Mouse (Mus musculus): ENCODE results near the gene Dhx9. TPM values are rescaled to one million over a fixed set of nuclear protein-coding genes. Genes with fewer than 3 reads are reported as not detected.
A peak's percentile ranks its signal among the peaks of the same experiment; 100 is the strongest.
"Not testable (repeated sequence)": the region's sequence is repeated elsewhere in the genome, so short reads cannot be mapped to it uniquely, and the experiment has no call there.

Gene Dhx9
- polyA plus RNA-seq, 2 experiments, result 9.8 to 52.5 TPM

DNA sequence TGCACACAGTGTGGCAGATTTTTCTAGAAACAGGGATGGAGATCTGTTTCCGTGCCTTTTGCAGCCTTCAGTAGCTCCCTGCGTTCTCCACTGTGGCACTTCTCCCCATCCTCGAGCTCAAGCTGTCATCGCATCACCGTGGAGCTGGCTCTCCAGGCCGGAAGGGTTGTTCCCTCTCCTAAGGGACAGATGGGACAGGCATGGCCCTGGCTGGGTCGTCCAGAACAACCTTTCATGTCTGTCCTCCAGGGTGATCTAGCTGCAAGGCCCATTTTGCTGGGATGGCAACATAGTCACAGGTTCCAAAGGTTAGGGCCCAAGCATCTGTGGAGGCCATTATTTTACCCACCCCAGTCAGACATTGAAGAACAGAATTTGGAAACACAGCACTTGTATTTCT, 56.3 kb downstream of the Dhx9 start:
- H3K36me3 ChIP-seq (replicated peaks; ENCODE audit: control insufficient read depth, insufficient read depth, low read depth), result no peaks in the 10 kb centered on the region
- whole genome bisulfite sequencing (ENCODE audit: insufficient replicate concordance), result 71% methylated on average over 7 of the region's 7 CpGs

DNA sequence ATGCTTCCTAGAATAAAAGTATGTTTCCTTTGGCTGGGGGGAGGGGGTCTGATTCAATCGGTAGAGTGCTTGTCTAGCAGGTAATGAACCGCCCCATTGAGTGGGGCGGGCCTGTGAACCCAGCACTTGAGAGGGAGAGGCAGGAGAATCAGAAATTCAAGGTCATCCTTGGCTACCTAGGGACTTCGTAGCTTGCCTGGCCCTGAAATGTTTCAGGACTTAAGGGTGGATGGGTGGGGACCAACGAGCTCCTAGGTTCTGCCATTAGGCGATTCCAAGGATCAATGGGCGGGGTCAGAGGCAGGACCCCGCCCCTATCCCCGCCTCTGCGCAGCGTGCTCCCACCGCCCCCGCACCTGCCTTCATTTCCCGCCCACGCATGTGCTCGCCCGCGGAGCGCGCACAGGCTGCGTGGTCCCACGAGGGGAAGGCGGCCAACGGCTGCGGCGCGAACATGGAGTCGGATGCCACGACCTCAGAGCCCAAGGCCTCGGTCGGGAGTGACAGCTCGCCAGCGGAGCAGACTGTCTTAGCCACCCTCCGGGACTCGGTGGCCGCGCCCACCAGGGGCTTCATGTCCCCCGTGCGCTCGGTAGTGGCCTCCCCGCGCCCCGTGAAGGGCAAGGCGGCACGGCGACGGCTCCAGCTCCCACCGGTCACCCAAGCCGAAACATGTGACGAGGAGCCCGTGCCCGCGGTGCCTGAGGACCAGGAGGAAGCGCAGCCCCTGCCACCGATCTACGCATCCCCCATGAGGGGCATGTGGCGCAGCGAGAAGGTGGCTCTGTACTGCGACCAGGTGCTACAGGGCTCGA, 62.5 kb downstream of the Dhx9 start, which contains the start of gene Shcbp1l:
Gene Shcbp1l, plus strand, starts transcription at position 393 of the 815 bp plus-strand sequence.
- Histone ChIP-seq H3K4me1 (replicated peaks; ENCODE audit: control insufficient read depth in 2 of 2, insufficient read depth in 2 of 2, low read length in 1 of 2) (peaks cover 7 to 13% of the 10 kb centered on the region in 2 experiments), H3K9ac (replicated peaks) (peak within 1 kb of the TSS; percentile 76), H3K4me2 (ENCODE audit: low read depth) (peak within 1 kb of the TSS; percentile 97), H3K27ac (peak within 1 kb of the TSS; percentile 91), H3K9me3 (ENCODE audit: control insufficient read depth, low read length) (no peaks in the 10 kb centered on the region), H3K4me3 (ENCODE audit: insufficient read depth in 1 of 2, low read depth in 2 of 2, low read length in 2 of 2) (peak within 1 kb of the TSS; percentile 57 to 65), H3K27me3 (ENCODE audit: control insufficient read depth, insufficient read depth, low read length) (no peaks in the 10 kb centered on the region), H3K36me3 (replicated peaks; ENCODE audit: control insufficient read depth, insufficient read depth, low read depth) (no peaks in the 10 kb centered on the region)
- 2% methylated on average over 60 of the region's 60 CpGs for WGBS (ENCODE audit: insufficient replicate concordance)
- DNase-seq (ENCODE audit: low read depth in 3 of 3, low spot score in 3 of 3), result peak; percentile 66 to 70 (median 70)
- ATAC-seq (ENCODE audit: insufficient read depth), result peak; percentile 88
- TF ChIP-seq CTCF (IDR thresholded peaks at IDR 0.05; ENCODE audit: low read depth) (no peak), EP300 (IDR thresholded peaks at IDR 0.05; ENCODE audit: low read depth) (no peak)

More for the DNA sequence above, 56.3 kb downstream of the Dhx9 start:
- no peaks in the 10 kb centered on the region for H3K27me3 ChIP-seq (ENCODE audit: control insufficient read depth, insufficient read depth, low read length)
- DNase-seq (ENCODE audit: low read depth in 3 of 3, low spot score in 3 of 3) (no peak), ATAC-seq (ENCODE audit: insufficient read depth) (no peak)
- H3K27ac ChIP-seq, result no peak overlapping the region
- H3K4me3 ChIP-seq (ENCODE audit: insufficient read depth in 1 of 2, low read depth in 2 of 2, low read length in 2 of 2), result no peak overlapping the region
- H3K4me2 ChIP-seq (ENCODE audit: low read depth), result no peak overlapping the region
- H3K9ac ChIP-seq (replicated peaks), result no peak overlapping the region
- no peaks in the 10 kb centered on the region for H3K9me3 ChIP-seq (ENCODE audit: control insufficient read depth, low read length)
- TF ChIP-seq EP300 (IDR thresholded peaks at IDR 0.05; ENCODE audit: low read depth), result no peak
- no peak for TF ChIP-seq CTCF (IDR thresholded peaks at IDR 0.05; ENCODE audit: low read depth)
- no peaks in the 10 kb centered on the region for H3K4me1 ChIP-seq (replicated peaks; ENCODE audit: control insufficient read depth in 2 of 2, insufficient read depth in 2 of 2, low read length in 1 of 2)

DNA sequence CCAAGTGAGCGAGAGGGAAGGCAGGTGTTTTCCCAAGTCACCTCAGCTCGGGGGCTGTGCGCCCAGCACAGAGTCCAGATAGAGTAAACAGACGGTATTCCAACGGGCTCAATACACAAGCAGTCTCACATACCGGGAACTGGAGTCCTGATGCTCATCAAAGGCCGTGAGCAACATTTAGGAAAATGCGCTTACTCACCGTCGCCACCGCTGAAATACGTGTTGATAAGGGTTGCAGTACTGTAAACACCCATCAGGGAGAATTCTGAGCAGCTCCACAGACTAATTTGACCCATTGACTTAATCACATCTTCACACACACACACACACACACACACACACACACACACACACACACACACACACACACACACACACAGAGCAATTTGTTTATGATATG, 63.2 kb downstream of the Dhx9 start:
- Histone ChIP-seq H3K27ac (peak overlapping the region; percentile 91), H3K4me1 (replicated peaks; ENCODE audit: control insufficient read depth in 2 of 2, insufficient read depth in 2 of 2, low read length in 1 of 2) (peaks cover 7 to 13% of the 10 kb centered on the region in 2 experiments), H3K4me3 (ENCODE audit: insufficient read depth in 1 of 2, low read depth in 2 of 2, low read length in 2 of 2) (peak overlapping the region; percentile 57 to 65), H3K36me3 (replicated peaks; ENCODE audit: control insufficient read depth, insufficient read depth, low read depth) (no peaks in the 10 kb centered on the region), H3K9ac (replicated peaks) (peak overlapping the region; percentile 76), H3K4me2 (ENCODE audit: low read depth) (peak overlapping the region; percentile 97), H3K9me3 (ENCODE audit: control insufficient read depth, low read length) (no peaks in the 10 kb centered on the region), H3K27me3 (ENCODE audit: control insufficient read depth, insufficient read depth, low read length) (no peaks in the 10 kb centered on the region)
- ATAC-seq (ENCODE audit: insufficient read depth) (peak; percentile 89), DNase-seq (ENCODE audit: low read depth in 3 of 3, low spot score in 3 of 3) (peak; percentile 78 to 82 (median 79))
- 14% methylated on average over 12 of the region's 12 CpGs for WGBS (ENCODE audit: insufficient replicate concordance)
- peak; percentile 57 for TF ChIP-seq CTCF (IDR thresholded peaks at IDR 0.05; ENCODE audit: low read depth)
- no peak for TF ChIP-seq EP300 (IDR thresholded peaks at IDR 0.05; ENCODE audit: low read depth)

DNA sequence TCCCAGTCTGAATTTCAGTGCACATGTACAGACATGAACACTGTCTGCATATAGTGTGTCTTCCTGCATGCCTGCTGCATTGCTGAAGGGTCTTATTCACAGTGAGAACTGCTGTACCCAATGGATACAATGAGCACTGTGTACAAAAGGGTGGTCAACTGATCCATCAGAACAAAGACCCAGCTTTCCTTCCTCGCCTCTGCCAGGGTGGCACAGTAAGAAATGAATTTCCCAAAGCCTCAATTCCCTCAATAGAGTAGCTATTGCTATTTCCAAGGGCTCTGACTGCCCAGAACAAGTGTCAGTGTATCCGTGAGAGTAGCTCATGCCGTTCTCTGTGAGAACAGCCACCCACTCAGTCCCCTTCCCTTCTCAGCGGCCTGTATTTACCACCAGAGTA, 69.7 kb downstream of the Dhx9 start:
- not testable (repeated sequence) for H3K9me3 ChIP-seq (ENCODE audit: control insufficient read depth, low read length); H3K27ac ChIP-seq; H3K4me1 ChIP-seq (replicated peaks; ENCODE audit: control insufficient read depth in 2 of 2, insufficient read depth in 2 of 2, low read length in 1 of 2); H3K4me3 ChIP-seq (ENCODE audit: insufficient read depth in 1 of 2, low read depth in 2 of 2, low read length in 2 of 2); H3K9ac ChIP-seq (replicated peaks); H3K4me2 ChIP-seq (ENCODE audit: low read depth); H3K36me3 ChIP-seq (replicated peaks; ENCODE audit: control insufficient read depth, insufficient read depth, low read depth); H3K27me3 ChIP-seq (ENCODE audit: control insufficient read depth, insufficient read depth, low read length); DNase-seq (ENCODE audit: low read depth in 3 of 3, low spot score in 3 of 3); ATAC-seq (ENCODE audit: insufficient read depth)
- 71% methylated on average over 4 of the region's 4 CpGs for WGBS (ENCODE audit: insufficient replicate concordance)

DNA sequence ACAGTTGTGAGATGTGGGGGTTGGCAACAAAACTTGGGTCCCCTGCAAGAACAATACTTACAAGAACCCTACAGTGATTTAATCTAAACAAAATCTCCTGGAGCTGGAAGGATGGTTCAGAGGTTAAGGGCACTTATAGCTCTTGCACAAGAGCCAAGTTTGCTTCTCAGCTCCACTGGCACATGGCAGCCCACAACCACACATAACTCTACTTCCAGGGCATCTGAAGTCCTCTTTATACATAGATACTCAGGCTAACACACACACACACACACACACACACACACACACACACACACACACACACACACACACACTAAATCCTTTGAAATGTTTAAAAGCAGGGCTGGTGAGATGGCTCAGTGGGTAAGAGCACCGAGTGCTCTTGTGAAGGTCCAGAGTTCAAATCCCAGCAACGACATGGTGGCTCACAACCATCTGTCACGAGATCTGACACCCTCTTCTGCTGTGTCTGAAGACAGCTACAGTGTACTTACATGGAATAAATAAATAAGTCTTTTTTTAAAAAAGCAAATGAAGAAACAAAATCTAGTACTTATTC, 71.1 kb downstream of the Dhx9 start:
- H3K36me3 ChIP-seq (replicated peaks; ENCODE audit: control insufficient read depth, insufficient read depth, low read depth); H3K9me3 ChIP-seq (ENCODE audit: control insufficient read depth, low read length); H3K4me2 ChIP-seq (ENCODE audit: low read depth); ATAC-seq (ENCODE audit: insufficient read depth); H3K4me3 ChIP-seq (ENCODE audit: insufficient read depth in 1 of 2, low read depth in 2 of 2, low read length in 2 of 2); H3K4me1 ChIP-seq (replicated peaks; ENCODE audit: control insufficient read depth in 2 of 2, insufficient read depth in 2 of 2, low read length in 1 of 2); H3K27me3 ChIP-seq (ENCODE audit: control insufficient read depth, insufficient read depth, low read length); DNase-seq (ENCODE audit: low read depth in 3 of 3, low spot score in 3 of 3); H3K27ac ChIP-seq; H3K9ac ChIP-seq (replicated peaks): not testable (repeated sequence)
- 69% methylated on average over 3 of the region's 3 CpGs for WGBS (ENCODE audit: insufficient replicate concordance)

DNA sequence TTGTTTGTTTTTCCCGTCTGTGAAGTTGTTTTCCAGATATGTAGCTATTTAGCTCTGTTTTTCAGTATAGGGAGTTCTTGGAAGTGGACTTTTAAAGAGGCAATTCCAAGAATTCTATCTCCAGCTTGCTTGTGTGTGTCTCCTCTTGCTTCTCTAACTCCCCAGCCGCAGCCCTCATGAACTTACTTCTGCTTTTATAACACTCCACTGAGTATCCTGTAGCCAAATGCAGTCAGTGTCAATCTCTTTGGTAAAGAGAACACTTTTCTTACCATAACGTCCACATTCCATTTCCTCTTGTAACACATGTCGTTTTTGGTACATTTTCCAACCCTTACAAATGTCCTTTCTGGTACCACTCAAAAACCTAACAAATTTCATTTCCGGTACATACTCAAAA, 71.7 kb downstream of the Dhx9 start:
- not testable (repeated sequence) for H3K9ac ChIP-seq (replicated peaks); H3K4me3 ChIP-seq (ENCODE audit: insufficient read depth in 1 of 2, low read depth in 2 of 2, low read length in 2 of 2); H3K27me3 ChIP-seq (ENCODE audit: control insufficient read depth, insufficient read depth, low read length); H3K9me3 ChIP-seq (ENCODE audit: control insufficient read depth, low read length); DNase-seq (ENCODE audit: low read depth in 3 of 3, low spot score in 3 of 3); H3K36me3 ChIP-seq (replicated peaks; ENCODE audit: control insufficient read depth, insufficient read depth, low read depth); H3K4me2 ChIP-seq (ENCODE audit: low read depth); H3K27ac ChIP-seq; ATAC-seq (ENCODE audit: insufficient read depth); H3K4me1 ChIP-seq (replicated peaks; ENCODE audit: control insufficient read depth in 2 of 2, insufficient read depth in 2 of 2, low read length in 1 of 2)
- 50% methylated on average over 2 of the region's 5 CpGs for WGBS (ENCODE audit: insufficient replicate concordance)

Data from liver, embryonic 14.5 days (tissue).